Mouse (Mus musculus): Measurements from ENCODE around the gene Serinc2.

DNA sequence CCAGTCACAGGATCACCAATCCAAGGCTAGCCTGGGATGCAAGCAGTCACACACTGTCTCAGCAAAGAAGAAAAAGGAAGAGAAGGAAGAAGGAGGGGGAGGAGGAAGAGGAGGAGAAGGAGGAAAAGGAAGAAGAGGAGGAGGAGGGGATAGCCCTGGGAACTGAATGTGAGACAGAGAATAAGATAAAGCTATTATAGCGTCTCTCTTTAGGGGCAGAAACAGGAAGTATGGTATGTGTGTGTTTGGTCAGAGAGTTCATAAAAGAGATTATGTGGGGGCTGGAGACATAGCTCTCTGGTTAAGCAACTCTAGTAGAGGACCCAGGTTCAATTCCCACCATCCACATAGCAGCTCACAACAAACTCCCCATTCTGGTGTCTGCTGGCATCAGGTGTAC, 44.2 kb upstream of the Serinc2 start:
- TF ChIP-seq POLR2A (IDR thresholded peaks at IDR 0.05; ENCODE audit: extremely low read depth, insufficient read depth, low read length) (no peak), CTCF (IDR thresholded peaks at IDR 0.05; ENCODE audit: extremely low read depth, insufficient read depth, low read length) (no peak)
